Mouse (Mus musculus): ENCODE measurements at regions not wholly inside any gene's neighbourhood (a gene's known extent, or its start where the extent isn't known, plus 50 kb on each side); places are given as distances from the start of the nearest gene placed in this dataset.
"Not testable (repeated sequence)": the region's sequence is repeated elsewhere in the genome, so short reads cannot be mapped to it uniquely, and the experiment has no call there.

- H3K4me1 ChIP-seq (ENCODE audit: control insufficient read depth, insufficient read depth, low read length); H3K79me2 ChIP-seq (replicated peaks; ENCODE audit: control insufficient read depth, insufficient read depth, low read length); intact Hi-C loops (cut with DNase I); H3K27me3 ChIP-seq (ENCODE audit: control insufficient read depth, insufficient read depth, low read length); DNase-seq; H3K9ac ChIP-seq (ENCODE audit: low read depth, low read length); H3K36me3 ChIP-seq (ENCODE audit: control insufficient read depth, insufficient read depth, low read length); H3K4me3 ChIP-seq; H3K27ac ChIP-seq: not testable (repeated sequence)
- TF ChIP-seq CTCF (IDR thresholded peaks at IDR 0.05) = peak; percentile 65
- 54% methylated on average over 8 of the region's 8 CpGs for WGBS
These were observed 504.3 kb downstream of the Adam6a start for GRCm38 (mm10) chr12:114047991-114048390.

- 87% methylated on average over 2 of the region's 2 CpGs for WGBS
- Histone ChIP-seq H3K4me3 (no peak overlapping the region), H3K36me3 (ENCODE audit: control insufficient read depth, insufficient read depth, low read length) (no peaks in the 10 kb centered on the region), H3K79me2 (replicated peaks; ENCODE audit: control insufficient read depth, insufficient read depth, low read length) (no peaks in the 10 kb centered on the region), H3K27me3 (ENCODE audit: control insufficient read depth, insufficient read depth, low read length) (no peaks in the 10 kb centered on the region), H3K9ac (ENCODE audit: low read depth, low read length) (no peak overlapping the region), H3K27ac (no peak overlapping the region), H3K4me1 (ENCODE audit: control insufficient read depth, insufficient read depth, low read length) (no peaks in the 10 kb centered on the region)
- no peak for DNase-seq
- no peak for TF ChIP-seq EP300 (IDR thresholded peaks at IDR 0.05; ENCODE audit: insufficient read depth, low read depth, low read length)
- TF ChIP-seq POLR2A (IDR thresholded peaks at IDR 0.05; ENCODE audit: insufficient read depth, low read depth, low read length) = no peak
- no peak for TF ChIP-seq CTCF (IDR thresholded peaks at IDR 0.05)
- intact Hi-C loops (cut with DNase I) = loop anchor here (2.0 kb wide), 1 partner anchor 71 kb away; no protein-coding TSS in a partner anchor
These were observed 509.6 kb downstream of the Adam6a start for GRCm38 (mm10) chr12:114053341-114053740.

- Histone ChIP-seq H3K79me2 (replicated peaks; ENCODE audit: control insufficient read depth, insufficient read depth, low read length) (no peaks in the 10 kb centered on the region), H3K36me3 (ENCODE audit: control insufficient read depth, insufficient read depth, low read length) (no peaks in the 10 kb centered on the region), H3K4me1 (ENCODE audit: control insufficient read depth, insufficient read depth, low read length) (no peaks in the 10 kb centered on the region), H3K9ac (ENCODE audit: low read depth, low read length) (no peak overlapping the region), H3K4me3 (no peak overlapping the region), H3K27me3 (ENCODE audit: control insufficient read depth, insufficient read depth, low read length) (no peaks in the 10 kb centered on the region), H3K27ac (no peak overlapping the region)
- no peak for TF ChIP-seq POLR2A (IDR thresholded peaks at IDR 0.05; ENCODE audit: insufficient read depth, low read depth, low read length)
- TF ChIP-seq EP300 (IDR thresholded peaks at IDR 0.05; ENCODE audit: insufficient read depth, low read depth, low read length) = no peak
- TF ChIP-seq CTCF (IDR thresholded peaks at IDR 0.05) = no peak
- DNase-seq = no peak
- 39% methylated on average over 3 of the region's 3 CpGs for WGBS
- intact Hi-C loops (cut with DNase I) = no loop called here
These were observed 515.9 kb downstream of the Adam6a start for GRCm38 (mm10) chr12:114059615-114060014.

- H3K4me3 ChIP-seq = no peak overlapping the region
- DNase-seq = no peak
- no peaks in the 10 kb centered on the region for H3K27me3 ChIP-seq (ENCODE audit: control insufficient read depth, insufficient read depth, low read length)
- no peaks in the 10 kb centered on the region for H3K79me2 ChIP-seq (replicated peaks; ENCODE audit: control insufficient read depth, insufficient read depth, low read length)
- TF ChIP-seq CTCF (IDR thresholded peaks at IDR 0.05) = no peak
- no peak for TF ChIP-seq EP300 (IDR thresholded peaks at IDR 0.05; ENCODE audit: insufficient read depth, low read depth, low read length)
- no peak for TF ChIP-seq POLR2A (IDR thresholded peaks at IDR 0.05; ENCODE audit: insufficient read depth, low read depth, low read length)
- H3K36me3 ChIP-seq (ENCODE audit: control insufficient read depth, insufficient read depth, low read length) = no peaks in the 10 kb centered on the region
- intact Hi-C loops (cut with DNase I) = no loop called here
- no peak overlapping the region for H3K9ac ChIP-seq (ENCODE audit: low read depth, low read length)
- no peak overlapping the region for H3K27ac ChIP-seq
- no peaks in the 10 kb centered on the region for H3K4me1 ChIP-seq (ENCODE audit: control insufficient read depth, insufficient read depth, low read length)
These were observed 523.5 kb downstream of the Adam6a start for GRCm38 (mm10) chr12:114067166-114067565.

- H3K4me3 ChIP-seq; H3K79me2 ChIP-seq (replicated peaks; ENCODE audit: control insufficient read depth, insufficient read depth, low read length); H3K27ac ChIP-seq; DNase-seq; H3K4me1 ChIP-seq (ENCODE audit: control insufficient read depth, insufficient read depth, low read length); H3K27me3 ChIP-seq (ENCODE audit: control insufficient read depth, insufficient read depth, low read length); H3K36me3 ChIP-seq (ENCODE audit: control insufficient read depth, insufficient read depth, low read length); intact Hi-C loops (cut with DNase I); H3K9ac ChIP-seq (ENCODE audit: low read depth, low read length): not testable (repeated sequence)
- 66% methylated on average over 4 of the region's 4 CpGs for WGBS
These were observed 565.0 kb downstream of the Adam6a start for GRCm38 (mm10) chr12:114108731-114109130.

GRCm38 (mm10) chr12:114134897-114135296 is 591.2 kb downstream of the Adam6a start:
- no peak for DNase-seq
- no peak overlapping the region for H3K27ac ChIP-seq
- no peaks in the 10 kb centered on the region for H3K79me2 ChIP-seq (replicated peaks; ENCODE audit: control insufficient read depth, insufficient read depth, low read length)
- H3K4me3 ChIP-seq = no peak overlapping the region
- WGBS = 31% methylated on average over 1 of the region's 1 CpGs
- H3K36me3 ChIP-seq (ENCODE audit: control insufficient read depth, insufficient read depth, low read length) = no peaks in the 10 kb centered on the region
- H3K9ac ChIP-seq (ENCODE audit: low read depth, low read length) = no peak overlapping the region
- TF ChIP-seq CTCF (IDR thresholded peaks at IDR 0.05) (no peak), POLR2A (IDR thresholded peaks at IDR 0.05; ENCODE audit: insufficient read depth, low read depth, low read length) (no peak), EP300 (IDR thresholded peaks at IDR 0.05; ENCODE audit: insufficient read depth, low read depth, low read length) (no peak)
- intact Hi-C loops (cut with DNase I) = no loop called here
- H3K27me3 ChIP-seq (ENCODE audit: control insufficient read depth, insufficient read depth, low read length) = no peaks in the 10 kb centered on the region
- no peaks in the 10 kb centered on the region for H3K4me1 ChIP-seq (ENCODE audit: control insufficient read depth, insufficient read depth, low read length)

- Histone ChIP-seq H3K4me3 (no peak overlapping the region), H3K79me2 (replicated peaks; ENCODE audit: control insufficient read depth, insufficient read depth, low read length) (no peaks in the 10 kb centered on the region), H3K9ac (ENCODE audit: low read depth, low read length) (no peak overlapping the region), H3K27me3 (ENCODE audit: control insufficient read depth, insufficient read depth, low read length) (no peaks in the 10 kb centered on the region), H3K27ac (no peak overlapping the region), H3K36me3 (ENCODE audit: control insufficient read depth, insufficient read depth, low read length) (no peaks in the 10 kb centered on the region), H3K4me1 (ENCODE audit: control insufficient read depth, insufficient read depth, low read length) (no peaks in the 10 kb centered on the region)
- TF ChIP-seq EP300 (IDR thresholded peaks at IDR 0.05; ENCODE audit: insufficient read depth, low read depth, low read length) (no peak), POLR2A (IDR thresholded peaks at IDR 0.05; ENCODE audit: insufficient read depth, low read depth, low read length) (no peak), CTCF (IDR thresholded peaks at IDR 0.05) (no peak)
- intact Hi-C loops (cut with DNase I) = no loop called here
- DNase-seq = no peak
- WGBS = 85% methylated on average over 4 of the region's 4 CpGs
These were observed 605.1 kb downstream of the Adam6a start for GRCm38 (mm10) chr12:114148779-114149178.
